Mouse (Mus musculus) kidney, postnatal 36 days (tissue): ENCODE measurements around the gene Mmd.
"Not testable (repeated sequence)": the region's sequence is repeated elsewhere in the genome, so short reads cannot be mapped to it uniquely, and the experiment has no call there.

Source experiments
- DNase-seq, 2 experiments: peaks; one replicate each; pipeline ENCODE4 v3.0.0; 2021 to 2022; ENCODE audit warnings: mixed read lengths in 2 of 2

The Mmd gene

DNA sequence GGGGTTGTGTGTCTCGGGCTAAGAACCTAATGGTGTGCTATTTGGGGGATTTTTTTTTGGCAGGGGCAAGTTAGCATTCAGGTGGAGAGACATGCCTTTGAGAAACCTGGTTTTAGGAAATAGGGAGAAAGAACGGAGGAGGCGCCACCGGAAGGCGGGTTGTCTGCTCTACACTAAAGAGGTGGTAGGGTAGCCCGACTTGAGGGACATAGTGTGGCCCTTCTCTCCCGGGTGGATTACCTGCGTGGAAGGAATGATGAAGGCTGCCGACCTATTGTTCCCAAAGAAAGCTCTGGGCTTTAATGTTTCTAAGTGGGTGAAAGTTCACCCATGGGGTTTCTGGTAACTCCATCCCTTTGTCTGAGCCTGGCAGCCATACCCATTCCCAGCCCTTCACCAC lies 933 bp downstream of the Mmd start:
- peak; percentile 16 to 27 for DNase-seq

GRCm38 (mm10) chr11:90250730-90251129 lies 1.5 kb downstream of the Mmd start:
- DNase-seq, result no peak

DNA sequence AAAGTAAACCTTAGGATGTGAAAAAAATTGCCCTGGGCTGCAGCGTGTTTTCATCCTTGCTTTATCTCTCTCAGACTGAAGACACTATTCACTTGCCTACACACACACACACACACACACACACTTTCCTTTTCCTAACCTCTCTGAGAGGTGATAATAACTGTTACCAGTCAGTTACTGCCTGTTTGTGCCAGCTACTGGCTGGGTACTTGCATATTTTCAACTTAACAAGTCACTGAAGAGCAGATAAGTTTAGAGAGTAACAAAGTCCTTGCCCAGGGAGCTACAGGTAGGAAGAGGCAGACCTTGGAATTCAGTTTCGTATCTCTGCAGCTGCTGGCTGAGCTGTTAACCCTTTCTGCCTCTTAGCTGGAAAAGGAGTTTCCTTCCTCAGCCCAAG lies 2.7 kb downstream of the Mmd start:
- DNase-seq, result peak; percentile 16 to 24

- DNase-seq, result peak in 1 of 2 experiments; percentile 27
Observed at GRCm38 (mm10) chr11:90252366-90252765, 3.1 kb downstream of the Mmd start.

DNA sequence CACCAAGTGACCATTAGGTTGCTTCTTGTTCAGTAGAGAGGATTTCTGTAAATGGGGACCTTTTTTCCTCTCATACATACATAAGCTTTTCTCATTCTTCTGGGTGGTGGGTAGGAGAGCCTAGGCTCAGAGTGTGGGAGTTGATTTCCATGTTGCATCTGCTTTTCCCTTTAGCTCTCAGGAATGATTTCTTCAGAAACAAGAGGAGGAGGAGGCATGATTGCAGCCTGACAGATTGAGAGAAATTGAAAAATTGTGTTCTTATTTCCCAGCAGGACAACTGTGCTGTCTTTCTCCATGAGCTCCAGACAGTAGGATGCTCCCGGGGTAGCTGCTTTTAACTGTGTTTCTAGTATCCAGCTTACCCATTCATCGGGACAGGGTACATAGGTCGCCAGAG lies 5.3 kb downstream of the Mmd start:
- DNase-seq, result no peak

DNA sequence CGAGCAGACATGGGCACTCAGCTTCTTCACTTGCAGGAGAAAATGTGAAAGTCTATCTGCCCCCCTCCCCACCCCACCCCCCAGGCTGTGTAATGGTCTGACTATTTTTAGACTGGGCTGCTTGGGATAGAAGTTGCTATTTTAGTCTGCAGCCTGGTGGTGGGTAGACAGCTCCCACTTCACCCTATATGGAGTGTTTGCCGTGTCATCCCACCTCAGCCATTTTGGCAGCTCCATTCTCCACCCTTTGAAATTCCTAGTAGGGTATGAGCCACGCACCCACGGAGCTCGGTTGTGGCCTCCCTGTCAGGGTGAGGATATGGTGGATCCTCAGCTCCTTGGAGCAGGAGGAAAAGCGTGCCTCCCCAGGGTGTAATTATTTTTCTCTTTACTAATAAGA lies 6.4 kb downstream of the Mmd start:
- DNase-seq, result no peak

- no peak for DNase-seq
Observed at GRCm38 (mm10) chr11:90256833-90257525, 7.7 kb downstream of the Mmd start.

- DNase-seq, result no peak
Observed at GRCm38 (mm10) chr11:90258321-90258927, 9.2 kb downstream of the Mmd start.

DNA sequence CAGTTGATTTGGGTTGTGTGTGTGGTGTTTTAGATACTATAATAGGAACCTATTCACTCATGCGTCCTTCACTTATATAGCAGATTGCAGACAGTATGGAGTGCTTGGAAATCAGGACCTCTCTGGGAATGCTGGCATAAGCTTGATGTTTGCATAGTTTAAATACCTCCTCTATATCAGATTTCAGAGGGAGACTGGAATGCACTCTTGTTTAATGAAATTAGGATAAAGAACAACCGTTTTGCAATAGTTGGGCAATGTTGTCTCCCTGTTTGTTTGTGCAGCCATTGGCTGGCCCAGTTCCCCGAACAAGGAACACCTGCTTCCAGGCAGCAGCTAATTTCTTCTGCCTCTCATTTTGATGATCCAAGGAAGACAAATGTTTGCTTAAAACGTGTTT lies 9.8 kb downstream of the Mmd start:
- peak; percentile 30 to 38 for DNase-seq

DNA sequence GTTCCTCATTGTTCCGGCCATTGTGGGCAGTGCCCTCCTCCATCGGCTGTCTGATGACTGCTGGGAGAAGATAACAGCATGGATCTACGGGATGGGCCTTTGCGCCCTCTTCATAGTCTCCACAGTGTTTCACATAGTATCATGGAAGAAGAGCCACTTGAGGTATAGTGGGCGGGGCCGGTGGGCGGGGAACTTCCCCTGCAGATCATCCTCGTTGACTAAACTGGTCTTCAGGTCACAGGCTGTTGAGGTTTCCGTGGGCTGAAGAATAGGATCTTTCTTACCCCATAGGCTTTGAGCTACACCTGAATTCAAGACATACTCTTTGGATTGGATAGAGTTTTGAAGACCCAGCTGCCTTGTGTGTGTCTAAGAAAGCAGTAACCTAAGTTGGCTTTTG lies 10.6 kb downstream of the Mmd start:
- DNase-seq, result no peak

DNA sequence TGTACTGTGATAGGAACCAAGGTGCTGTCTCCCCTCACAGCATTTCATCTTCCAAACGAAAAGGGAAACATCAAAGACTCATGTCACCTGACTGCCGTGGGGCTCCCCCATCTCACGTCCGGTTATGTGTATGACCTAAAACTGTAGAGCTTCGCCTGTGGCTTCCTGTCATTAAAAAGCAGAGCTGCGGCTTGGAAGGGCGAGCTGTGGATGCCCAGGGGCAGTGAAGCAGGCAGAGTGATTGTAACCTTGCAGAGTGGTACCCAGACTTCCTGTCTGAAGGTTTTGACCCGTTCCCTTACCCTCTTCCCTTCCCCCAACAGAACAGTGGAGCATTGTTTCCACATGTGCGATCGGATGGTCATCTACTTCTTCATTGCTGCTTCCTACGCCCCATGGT lies 14.9 kb downstream of the Mmd start:
- no peak for DNase-seq

DNA sequence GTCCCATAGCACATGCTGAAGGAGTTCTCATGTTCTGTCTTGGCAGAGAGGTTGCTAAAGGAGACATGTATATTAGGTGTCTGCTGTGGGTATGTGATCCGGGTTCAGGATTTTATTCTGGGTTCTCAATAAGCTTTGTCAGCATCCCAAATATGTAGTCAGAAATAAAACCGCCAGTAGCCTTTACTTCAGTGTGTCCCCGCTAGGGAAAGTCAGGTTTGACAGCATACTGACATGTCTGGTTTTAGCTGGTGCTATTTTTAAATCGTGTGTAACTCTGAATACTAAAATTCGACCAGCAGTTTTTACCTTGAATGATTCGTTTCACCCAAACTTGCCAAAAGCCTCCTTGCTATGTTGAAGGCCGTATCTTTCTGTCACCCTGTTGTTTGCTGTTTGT lies 16.3 kb downstream of the Mmd start:
- DNase-seq, result no peak

DNA sequence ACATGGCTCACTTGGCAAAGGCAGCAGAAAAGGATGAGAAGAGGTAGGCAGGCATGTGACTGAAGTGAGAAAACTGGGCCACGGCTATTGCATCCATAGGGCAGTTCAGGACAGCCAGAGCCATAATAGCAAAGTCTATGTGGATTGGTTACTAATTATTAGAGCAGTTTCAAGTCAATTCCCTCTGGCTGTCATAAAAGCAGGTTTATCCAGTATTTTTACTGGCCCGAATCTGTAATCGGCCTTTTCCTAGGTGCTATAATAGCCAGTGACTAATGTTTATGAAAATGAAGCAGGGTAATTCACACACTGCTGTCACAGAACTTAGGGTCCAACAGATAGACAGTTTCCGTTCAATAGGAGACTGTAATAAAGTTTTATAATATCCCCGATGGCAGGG lies 19.7 kb downstream of the Mmd start:
- DNase-seq, result peak; percentile 33 to 63

DNA sequence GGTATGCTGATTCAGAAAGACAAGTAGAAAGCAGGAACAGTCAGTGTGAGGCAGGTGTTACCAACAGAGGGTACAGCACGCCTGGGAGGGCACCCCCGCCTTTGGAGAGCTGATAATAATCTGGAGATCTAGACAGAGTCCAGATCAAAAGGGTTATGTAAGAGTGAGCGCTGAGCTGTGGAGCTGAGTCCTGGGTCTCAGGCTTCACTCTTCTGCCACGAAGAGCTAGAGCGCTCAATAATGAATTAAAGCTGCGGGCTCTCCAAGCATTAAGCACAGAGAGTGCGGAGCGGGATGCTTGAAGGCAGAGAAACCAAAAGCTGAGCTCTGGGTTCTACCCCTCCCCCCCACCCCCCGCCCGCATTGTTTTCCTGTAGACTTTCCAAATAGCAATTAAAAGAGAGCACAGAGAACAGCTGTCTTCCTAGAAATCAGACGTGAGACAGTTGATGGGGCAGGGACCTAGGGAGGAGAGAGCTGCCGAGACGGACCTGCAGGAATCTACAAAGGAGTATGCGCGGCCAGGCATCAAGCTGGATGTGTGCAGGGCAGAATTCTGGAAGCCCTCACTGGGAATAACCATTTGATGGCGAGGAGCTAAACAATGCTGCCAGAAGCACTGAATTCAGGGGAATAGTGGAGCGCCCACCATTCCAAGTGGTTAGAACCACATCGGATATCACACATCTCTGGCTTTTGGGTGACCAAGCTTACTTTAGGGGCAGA lies 20.3 kb downstream of the Mmd start:
- DNase-seq, result peak; percentile 37 to 64

DNA sequence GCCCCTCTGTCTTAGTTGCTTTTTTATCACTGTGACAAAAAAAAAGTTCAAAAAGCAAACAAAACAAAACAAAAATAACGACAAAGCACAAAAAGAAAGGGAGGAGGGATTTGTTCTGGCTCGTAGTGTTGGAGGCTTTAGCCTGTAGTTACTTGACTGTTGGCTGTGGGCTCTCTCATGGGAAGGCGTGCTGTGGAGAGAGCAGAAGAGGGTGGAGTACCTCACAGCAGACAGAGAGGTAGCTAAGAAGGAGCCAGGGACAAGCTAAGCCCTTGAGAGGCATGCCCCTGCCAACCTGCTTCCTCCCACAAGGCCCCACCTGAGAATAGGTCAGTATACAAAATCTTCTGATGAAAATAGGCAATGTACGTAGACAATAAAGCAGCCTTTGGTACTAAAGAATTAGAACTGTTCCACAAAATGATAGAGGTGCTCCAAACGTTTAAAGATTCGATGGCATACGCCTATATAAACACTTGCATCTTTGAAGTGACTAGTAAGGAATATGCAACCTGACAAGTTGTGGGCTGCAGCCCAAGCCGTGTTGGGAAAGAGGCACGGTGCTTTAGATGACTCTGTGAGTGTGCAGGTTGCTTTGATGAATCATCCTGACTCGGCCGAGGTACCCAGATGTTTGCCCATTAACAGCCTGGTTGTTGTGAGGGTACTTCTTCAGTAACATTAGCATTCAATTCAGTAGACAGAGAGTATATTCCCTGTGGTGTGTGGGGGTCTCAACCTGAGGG lies 21.0 kb downstream of the Mmd start:
- DNase-seq, result no peak

GRCm38 (mm10) chr11:90274187-90274586 lies 24.9 kb downstream of the Mmd start:
- no peak for DNase-seq

GRCm38 (mm10) chr11:90275663-90276062 lies 26.4 kb downstream of the Mmd start:
- peak; percentile 27 to 41 for DNase-seq

DNA sequence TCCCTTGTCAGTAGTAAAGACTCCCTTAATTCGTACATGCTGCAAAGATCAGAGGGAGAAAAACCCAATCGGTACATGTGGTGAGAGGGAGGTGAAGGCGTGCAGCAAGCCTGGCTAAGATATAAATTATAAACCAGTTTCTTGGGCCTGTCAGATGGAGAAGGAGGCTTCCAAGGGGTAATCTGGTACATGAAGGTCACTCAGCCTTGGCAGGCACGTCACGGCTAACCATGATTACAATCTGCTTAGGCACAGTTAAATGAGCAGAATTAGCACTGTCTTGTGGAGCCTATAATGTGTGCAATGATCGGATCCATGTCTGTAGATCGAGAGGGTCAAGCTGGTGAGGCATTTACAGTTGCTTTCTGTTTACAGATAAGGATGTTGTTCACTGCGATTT lies 26.9 kb downstream of the Mmd start:
- no peak for DNase-seq

DNA sequence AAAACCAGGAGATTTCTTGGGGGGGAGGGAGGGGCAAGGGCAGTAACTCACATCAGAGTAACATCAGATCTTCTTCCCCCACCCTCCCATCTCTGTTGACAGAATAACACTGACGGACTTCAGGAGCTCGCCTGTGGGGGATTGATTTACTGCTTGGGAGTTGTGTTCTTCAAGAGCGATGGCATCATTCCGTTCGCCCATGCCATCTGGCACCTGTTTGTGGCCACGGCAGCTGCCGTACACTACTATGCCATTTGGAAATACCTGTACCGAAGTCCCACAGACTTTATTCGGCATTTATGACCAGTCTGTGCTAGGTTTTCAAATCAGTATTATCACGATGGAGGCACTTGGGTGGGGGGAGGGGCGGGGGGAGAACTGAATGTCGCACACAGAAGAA lies 27.3 kb downstream of the Mmd start:
- no peak for DNase-seq

GRCm38 (mm10) chr11:90280069-90280468 lies 30.8 kb downstream of the Mmd start:
- DNase-seq, result no peak

- DNase-seq, result not testable (repeated sequence)
Observed at GRCm38 (mm10) chr11:90281943-90282342, 32.7 kb downstream of the Mmd start.

GRCm38 (mm10) chr11:90283159-90283558 lies 33.9 kb downstream of the Mmd start:
- no peak for DNase-seq

- no peak for DNase-seq
Observed at GRCm38 (mm10) chr11:90283601-90284000, 34.3 kb downstream of the Mmd start.
